Mouse (Mus musculus): ENCODE results near the gene Atp11c. TPM values are rescaled to one million over a fixed set of nuclear protein-coding genes. Genes with fewer than 3 reads are reported as not detected.

Atp11c gene
- polyA plus RNA-seq, 1 experiment from 2014 or later, result 11.2 TPM

DNA sequence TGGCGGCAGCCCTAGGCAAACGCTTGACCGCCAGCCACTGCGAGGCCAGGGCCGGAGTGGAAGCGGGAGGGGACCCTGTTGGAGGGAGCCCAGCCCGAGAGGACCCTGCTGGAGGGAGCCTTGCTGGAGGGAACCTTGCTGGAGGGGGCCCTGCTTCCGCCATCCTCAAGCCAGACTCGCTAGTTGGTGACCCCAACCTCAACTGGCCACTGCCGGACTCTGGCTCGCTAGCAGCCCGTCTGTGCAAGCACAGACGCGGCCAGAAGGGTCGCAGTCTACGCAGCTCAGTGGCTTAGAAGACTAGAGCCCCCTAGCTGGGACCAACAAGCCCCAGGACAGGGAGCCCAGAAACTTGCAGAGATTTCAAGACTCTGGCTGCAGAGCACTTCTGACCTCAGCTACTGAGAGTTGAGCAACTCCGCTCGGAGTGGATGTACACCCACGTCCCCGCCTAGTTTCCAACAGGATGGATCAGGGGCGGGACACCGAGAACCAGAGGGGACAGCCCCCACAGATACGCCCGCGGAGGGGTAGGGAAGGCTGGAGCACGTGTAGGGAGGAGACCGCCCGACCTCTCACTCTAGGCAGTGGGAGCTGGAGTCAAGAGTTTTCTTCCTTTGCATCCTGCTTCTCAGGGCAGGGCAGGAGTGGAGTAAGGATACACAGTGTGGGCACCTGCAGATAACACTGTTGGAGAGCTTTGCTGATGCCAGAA lies 413.6 kb downstream of the Atp11c start, which contains the start of gene Mcf2:
Gene Mcf2, minus strand, starts transcription at position 346 of the 715 bp plus-strand sequence.
- Histone ChIP-seq H3K27me3 (ENCODE audit: control insufficient read depth, insufficient read depth, low read length) (no peaks in the 10 kb centered on the region), H3K4me1 (ENCODE audit: control insufficient read depth, insufficient read depth, low read length) (no peaks in the 10 kb centered on the region), H3K9me3 (ENCODE audit: control insufficient read depth, low read depth, low read length) (no peaks in the 10 kb centered on the region), H3K36me3 (ENCODE audit: control insufficient read depth, insufficient read depth, low read length) (no peaks in the 10 kb centered on the region), H3K4me3 (ENCODE audit: low read depth, low read length) (peak within 1 kb of the TSS; percentile 23), H3K27ac (ENCODE audit: low read length) (no peak within 1 kb of the TSS), H3K9ac (replicated peaks; ENCODE audit: low read depth, low read length) (no peak within 1 kb of the TSS), H3K4me2 (replicated peaks; ENCODE audit: low read depth, low read length) (peak within 1 kb of the TSS; percentile 54)
- 16% methylated on average over 28 of the region's 28 CpGs for WGBS
- ATAC-seq (ENCODE audit: insufficient number of reproducible peaks, insufficient read depth, low FRiP score, low read depth), result peak; percentile 33; the same call in 1 of the 2 replicates

DNA sequence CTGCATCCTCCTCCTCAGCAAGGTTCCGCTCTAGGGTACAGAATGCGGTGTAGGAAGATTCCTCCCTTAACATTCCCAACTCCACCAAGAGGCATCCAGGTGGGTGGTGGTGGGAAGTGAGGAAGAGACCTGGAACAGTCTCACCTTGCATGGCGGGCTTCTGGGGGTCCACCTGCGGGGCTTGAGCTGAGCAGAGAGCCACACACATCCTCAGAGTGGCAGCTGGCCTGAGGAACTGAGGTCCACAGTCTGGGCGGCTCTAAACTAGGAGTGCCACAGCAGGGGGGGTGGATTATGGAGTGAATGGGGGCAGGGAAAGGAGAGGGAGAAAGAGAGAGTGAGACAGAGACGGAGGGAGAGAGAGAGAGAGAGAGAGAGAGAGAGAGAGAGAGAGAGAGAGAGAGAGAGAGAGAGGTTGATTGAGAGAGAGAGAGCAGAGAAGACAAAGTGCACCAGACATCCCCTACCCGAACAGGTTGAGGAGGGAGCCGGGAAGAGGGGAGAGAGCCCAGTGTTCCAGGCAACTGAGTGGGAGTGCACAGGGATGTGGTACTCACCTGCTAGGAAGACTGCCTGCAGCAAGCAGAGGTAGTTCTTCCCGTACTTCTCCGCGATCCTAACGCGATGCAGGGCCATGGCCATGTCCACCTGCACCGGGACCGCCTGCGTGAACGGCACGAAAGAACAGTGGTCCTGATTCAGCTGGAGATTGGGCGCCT lies 414.3 kb downstream of the Atp11c start:
- Histone ChIP-seq H3K27me3 (ENCODE audit: control insufficient read depth, insufficient read depth, low read length) (no peaks in the 10 kb centered on the region), H3K36me3 (ENCODE audit: control insufficient read depth, insufficient read depth, low read length) (no peaks in the 10 kb centered on the region), H3K9me3 (ENCODE audit: control insufficient read depth, low read depth, low read length) (no peaks in the 10 kb centered on the region), H3K4me1 (ENCODE audit: control insufficient read depth, insufficient read depth, low read length) (no peaks in the 10 kb centered on the region), H3K4me2 (replicated peaks; ENCODE audit: low read depth, low read length) (peak overlapping the region; percentile 54), H3K27ac (ENCODE audit: low read length) (no peak overlapping the region), H3K4me3 (ENCODE audit: low read depth, low read length) (peak overlapping the region; percentile 23), H3K9ac (replicated peaks; ENCODE audit: low read depth, low read length) (no peak overlapping the region)
- ATAC-seq (ENCODE audit: insufficient number of reproducible peaks, insufficient read depth, low FRiP score, low read depth), result no peak
- WGBS, result 18% methylated on average over 19 of the region's 19 CpGs

MicroRNAs within 50 kb of the gene (microRNA counts, 519-probe panel; counts per million panel counts)
- 2,290 counts per million, percentile 34 among the panel's probes with 10 or more counts for microRNA mmu-miR-505

Small RNA genes within 50 kb of the gene (microRNA-seq; reads per million reads assigned to microRNA genes)
- 68.2 reads per million, percentile 43 among the genes with 10 or more reads in this experiment for gene Mir505

Other genes with a start within 250 kb of the Atp11c start
- gene Gm7073, start 53.4 kb downstream of the Atp11c start, polyA plus RNA-seq (2014; fragmentation: Nextera tagmentation; extraction: Ambion mirVana), result not detected in 2 replicates